Mouse (Mus musculus) thymus, adult 2 months (tissue): Measurements from ENCODE around the gene Fndc3b.

Source experiments
- CTCF ChIP-seq: fragments of 200-500 bp; IDR thresholded peaks from 2 replicates; pipeline ENCODE4 v1.5.1; 2012; ENCODE audit warnings: mild to moderate bottlenecking, control low read depth, low read length, moderate library complexity, borderline replicate concordance; ENCODE audit not compliant: control insufficient read depth, poor library complexity, insufficient read depth; ENCODE audit errors: extremely low read depth
- POLR2A ChIP-seq: fragments of 200-500 bp; IDR thresholded peaks from 2 replicates; pipeline ENCODE4 v1.6.1; 2012; ENCODE audit warnings: mild to moderate bottlenecking, low read length, control low read depth, moderate library complexity; ENCODE audit not compliant: control insufficient read depth, poor library complexity, insufficient read depth; ENCODE audit errors: extremely low read depth

DNA sequence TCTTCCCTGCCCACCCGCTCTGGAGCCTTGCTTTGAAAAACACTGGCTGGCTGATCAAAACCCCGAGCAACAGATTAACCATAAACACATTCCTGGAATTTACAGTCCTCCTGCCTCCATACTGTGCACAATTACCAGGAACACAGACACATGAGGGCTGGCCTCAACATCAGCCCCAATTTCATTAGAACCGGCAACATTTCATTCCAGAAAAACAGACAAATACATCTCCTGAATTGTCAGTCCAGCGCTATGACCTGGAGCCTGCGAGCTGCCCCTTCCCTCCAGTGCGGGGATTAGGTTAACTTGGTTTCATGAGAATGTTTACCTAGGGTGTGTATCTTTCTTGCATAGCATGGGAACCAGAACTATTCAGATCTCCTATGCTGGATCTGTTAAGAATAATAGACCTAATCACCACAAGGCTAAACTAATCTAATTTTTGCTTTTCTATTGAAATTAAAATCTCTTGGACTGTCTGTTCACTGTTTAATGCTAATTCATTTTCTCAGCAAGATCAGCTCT lies 275.9 kb downstream of the Fndc3b start:
- TF ChIP-seq CTCF: no peak
- TF ChIP-seq POLR2A: no peak
